Mouse (Mus musculus) lung, postnatal 14 days (tissue): ENCODE data around the gene Kat5.

Source experiments
- DNase-seq: peaks from one replicate; pipeline ENCODE4 v3.0.0; 2021

Kat5 gene

GRCm38 (mm10) chr19:5625311-5625710, 15.3 kb upstream of the Kat5 start:
- DNase-seq, result no peak

GRCm38 (mm10) chr19:5621884-5622283, 11.8 kb upstream of the Kat5 start:
- no peak for DNase-seq

- no peak for DNase-seq
Observed at GRCm38 (mm10) chr19:5620007-5620406, 10.0 kb upstream of the Kat5 start.

GRCm38 (mm10) chr19:5614953-5615352, 4.9 kb upstream of the Kat5 start:
- DNase-seq, result peak; percentile 79

GRCm38 (mm10) chr19:5612762-5613411, 2.9 kb upstream of the Kat5 start:
- DNase-seq, result no peak

- peak; percentile 32 for DNase-seq
Observed at GRCm38 (mm10) chr19:5611973-5612372, 1.9 kb upstream of the Kat5 start.

GRCm38 (mm10) chr19:5609171-5609546, 878 bp downstream of the Kat5 start:
- DNase-seq, result no peak

GRCm38 (mm10) chr19:5608707-5609106, 1.3 kb downstream of the Kat5 start:
- DNase-seq, result no peak

GRCm38 (mm10) chr19:5607705-5608410, 2.2 kb downstream of the Kat5 start:
- no peak for DNase-seq

- DNase-seq, result no peak
Observed at GRCm38 (mm10) chr19:5606196-5606595, 3.8 kb downstream of the Kat5 start.

- DNase-seq, result no peak
Observed at GRCm38 (mm10) chr19:5605126-5605525, 4.9 kb downstream of the Kat5 start.

GRCm38 (mm10) chr19:5603664-5604063, 6.4 kb downstream of the Kat5 start:
- no peak for DNase-seq

- DNase-seq, result peak; percentile 75
Observed at GRCm38 (mm10) chr19:5601752-5602541, 8.1 kb downstream of the Kat5 start, which contains the start of gene Rnaseh2c. Gene Rnaseh2c (plus strand): TSS chr19:5601873.

- no peak for DNase-seq
Observed at GRCm38 (mm10) chr19:5599224-5599623, 10.8 kb downstream of the Kat5 start.

GRCm38 (mm10) chr19:5591888-5592287, 18.1 kb downstream of the Kat5 start:
- no peak for DNase-seq

GRCm38 (mm10) chr19:5589159-5589558, 20.9 kb downstream of the Kat5 start:
- DNase-seq, result no peak

GRCm38 (mm10) chr19:5581995-5582394, 28.0 kb downstream of the Kat5 start:
- no peak for DNase-seq

GRCm38 (mm10) chr19:5580776-5581175, 29.3 kb downstream of the Kat5 start:
- DNase-seq, result no peak

- DNase-seq, result no peak
Observed at GRCm38 (mm10) chr19:5579971-5580370, 30.1 kb downstream of the Kat5 start.

- no peak for DNase-seq
Observed at GRCm38 (mm10) chr19:5575336-5575735, 34.7 kb downstream of the Kat5 start.

- DNase-seq, result peak; percentile 66
Observed at GRCm38 (mm10) chr19:5572331-5573125, 37.5 kb downstream of the Kat5 start.

GRCm38 (mm10) chr19:5571831-5572230, 38.2 kb downstream of the Kat5 start:
- no peak for DNase-seq
